In the genomic region with DNA sequence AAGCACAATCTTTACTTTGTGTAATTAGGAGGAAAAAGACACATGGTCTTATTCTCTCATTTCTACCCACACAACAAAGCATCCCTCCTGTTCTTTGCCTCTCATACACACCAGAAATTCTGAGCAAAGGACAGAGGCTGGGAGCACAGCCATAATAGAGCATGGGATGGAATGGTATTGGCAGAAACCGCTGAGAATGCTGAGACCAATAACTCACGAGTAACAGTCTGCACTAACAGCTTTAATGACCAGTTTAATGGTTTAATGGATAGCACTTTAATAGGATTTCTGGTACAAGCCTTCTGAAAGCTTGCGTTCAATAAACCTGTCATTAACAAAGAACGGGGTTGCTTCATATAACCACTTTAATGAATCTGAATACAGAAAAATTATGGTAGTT, we compare ENCODE assay signal across 28 mouse cellular contexts.
DNase-seq lines count a peak whose midpoint lies in the region; ATAC-seq and TF ChIP-seq lines count a peak whose summit lies in the region.
"Had no signal": no experiment of that assay in that cellular context is flagged by ENCODE, and none has a peak within 500 bp of the region (broad histone marks: within the 10 kb centered on the region; RNA-seq: fewer than 3 reads in every experiment).

No protein-coding gene starts in this region.

- no peaks in the 10 kb centered on the region for H3K36me3 ChIP-seq in hindbrain, embryonic 14.5 days (replicated peaks; ENCODE audit: control insufficient read depth, insufficient read depth)
- no peaks in the 10 kb centered on the region for H3K36me3 ChIP-seq in hindbrain, postnatal 0 days (ENCODE audit: insufficient read depth, low read length)
- no peaks in the 10 kb centered on the region for H3K36me3 ChIP-seq in neural tube, embryonic 13.5 days
- H3K36me3 ChIP-seq in midbrain, embryonic 13.5 days = no peaks in the 10 kb centered on the region
- H3K36me3 ChIP-seq: embryonic facial prominence, embryonic 12.5 days; forebrain, embryonic 10.5 days; heart, embryonic 10.5 days; heart, embryonic 15.5 days; hindbrain, embryonic 15.5 days; limb, embryonic 13.5 days; lung, embryonic 15.5 days had no signal

- no peak for TF ChIP-seq CTCF in hindbrain, postnatal 0 days (IDR thresholded peaks at IDR 0.05; ENCODE audit: low read depth)
- no peak for TF ChIP-seq CTCF in layer of hippocampus, adult 2 months (conservative IDR thresholded peaks at IDR 0.05)

- H3K4me2 ChIP-seq in hindbrain, embryonic 14.5 days (replicated peaks) = no peak overlapping the region
- H3K4me2 ChIP-seq in hindbrain, postnatal 0 days (ENCODE audit: low read depth, low read length) = no peak overlapping the region
- no peak overlapping the region for H3K4me2 ChIP-seq in neural tube, embryonic 13.5 days
- H3K4me2 ChIP-seq in midbrain, embryonic 13.5 days (replicated peaks) = no peak overlapping the region
- H3K4me2 ChIP-seq: embryonic facial prominence, embryonic 12.5 days; heart, embryonic 15.5 days; hindbrain, embryonic 15.5 days; limb, embryonic 13.5 days; liver, embryonic 11.5 days; lung, embryonic 15.5 days; midbrain, embryonic 11.5 days had no signal

- no peaks in the 10 kb centered on the region for H3K27me3 ChIP-seq in hindbrain, embryonic 14.5 days (ENCODE audit: control insufficient read depth, insufficient read depth, low read length)
- no peaks in the 10 kb centered on the region for H3K27me3 ChIP-seq in hindbrain, postnatal 0 days (ENCODE audit: insufficient read depth, low read length)
- H3K27me3 ChIP-seq in neural tube, embryonic 13.5 days = no peaks in the 10 kb centered on the region
- no peaks in the 10 kb centered on the region for H3K27me3 ChIP-seq in midbrain, embryonic 13.5 days
- H3K27me3 ChIP-seq: embryonic facial prominence, embryonic 12.5 days; heart, embryonic 15.5 days; hindbrain, embryonic 15.5 days; limb, embryonic 13.5 days; lung, embryonic 15.5 days had no signal

- DNase-seq in hindbrain, embryonic 14.5 days (ENCODE audit: low spot score) = no peak
- DNase-seq in hindbrain, postnatal 0 days (ENCODE audit: low spot score) = no peak
- peak in 1 of 2 experiments; percentile 24 for DNase-seq in layer of hippocampus, adult 2 months (ENCODE audit: low spot score in 2 of 2)
- DNase-seq in layer of hippocampus, postnatal 10 days (ENCODE audit: low spot score in 2 of 2) = no peak
- DNase-seq in forelimb bud, embryonic 11.5 days (ENCODE audit: low read depth, low spot score) = peak; percentile 30
- no peak for DNase-seq in cerebellum, adult 8-10 months
- DNase-seq: adrenal gland, adult 2 months; adrenal gland, postnatal 36 days; cerebellum, adult 2 months; cerebellum, postnatal 36 days; gastrocnemius, postnatal 25 days; heart, adult 11 months; kidney, adult 8-10 months; kidney, postnatal 25 days had no signal

- peak; percentile 64; the same call in 1 of the 2 replicates for ATAC-seq in hindbrain, embryonic 14.5 days (ENCODE audit: low FRiP score)
- ATAC-seq in hindbrain, postnatal 0 days = no peak
- ATAC-seq in neural tube, embryonic 13.5 days (ENCODE audit: low read depth) = peak; percentile 88
- ATAC-seq in midbrain, embryonic 13.5 days = no peak
- ATAC-seq: activated CD4-positive, CD25-positive, alpha-beta regulatory T cell, adult 4 months; CD4-positive, CD25-positive, alpha-beta regulatory T cell, adult 4 months; intestine, embryonic 16.5 days had no signal

- H3K4me1 ChIP-seq in hindbrain, embryonic 14.5 days (replicated peaks; ENCODE audit: control insufficient read depth, insufficient read depth, low read length) = 0 out of 2 replicates have a peak, but pooled peaks cover 3% of the 10 kb centered on the region
- H3K4me1 ChIP-seq in hindbrain, postnatal 0 days (ENCODE audit: insufficient read depth, low read length) = no peaks in the 10 kb centered on the region
- peaks cover 17% of the 10 kb centered on the region for H3K4me1 ChIP-seq in neural tube, embryonic 13.5 days (replicated peaks)
- H3K4me1 ChIP-seq in midbrain, embryonic 13.5 days (replicated peaks) = peaks cover 10% of the 10 kb centered on the region; the same call in 1 of the 2 replicates
- H3K4me1 ChIP-seq: embryonic facial prominence, embryonic 12.5 days; heart, embryonic 10.5 days; heart, embryonic 15.5 days; limb, embryonic 13.5 days; lung, embryonic 15.5 days had no signal

- H3K27ac ChIP-seq in hindbrain, embryonic 14.5 days = no peak overlapping the region
- H3K27ac ChIP-seq in hindbrain, postnatal 0 days = no peak overlapping the region
- peak overlapping the region; percentile 4; the same call in 1 of the 2 replicates for H3K27ac ChIP-seq in layer of hippocampus, adult 2 months
- H3K27ac ChIP-seq in neural tube, embryonic 13.5 days (replicated peaks) = peak overlapping the region; percentile 64
- H3K27ac ChIP-seq in midbrain, embryonic 13.5 days = no peak overlapping the region
- H3K27ac ChIP-seq: embryonic facial prominence, embryonic 12.5 days; forebrain, embryonic 10.5 days; heart, embryonic 10.5 days; heart, embryonic 15.5 days; hindbrain, embryonic 15.5 days; limb, embryonic 13.5 days; lung, embryonic 15.5 days had no signal

- 70% methylated on average over 4 of the region's 4 CpGs for WGBS in hindbrain, embryonic 14.5 days
- WGBS in hindbrain, postnatal 0 days = 64% methylated on average over 4 of the region's 4 CpGs
- WGBS in neural tube, embryonic 13.5 days = 18% methylated on average over 4 of the region's 4 CpGs
- 81% methylated on average over 4 of the region's 4 CpGs for WGBS in midbrain, embryonic 13.5 days

- no peaks in the 10 kb centered on the region for H3K9me3 ChIP-seq in hindbrain, embryonic 14.5 days (ENCODE audit: control insufficient read depth, low read length)
- no peaks in the 10 kb centered on the region for H3K9me3 ChIP-seq in hindbrain, postnatal 0 days (ENCODE audit: low read length)
- no peaks in the 10 kb centered on the region for H3K9me3 ChIP-seq in neural tube, embryonic 13.5 days
- no peaks in the 10 kb centered on the region for H3K9me3 ChIP-seq in midbrain, embryonic 13.5 days
- H3K9me3 ChIP-seq: embryonic facial prominence, embryonic 12.5 days; forebrain, embryonic 10.5 days; heart, embryonic 10.5 days; heart, embryonic 15.5 days; hindbrain, embryonic 15.5 days; limb, embryonic 13.5 days; lung, embryonic 15.5 days had no signal

- H3K4me3 ChIP-seq in hindbrain, embryonic 14.5 days (replicated peaks; ENCODE audit: low read length) = no peak overlapping the region
- no peak overlapping the region for H3K4me3 ChIP-seq in hindbrain, postnatal 0 days (ENCODE audit: low read length)
- H3K4me3 ChIP-seq in layer of hippocampus, adult 2 months = no peak overlapping the region
- no peak overlapping the region for H3K4me3 ChIP-seq in neural tube, embryonic 13.5 days
- H3K4me3 ChIP-seq in midbrain, embryonic 13.5 days (replicated peaks) = no peak overlapping the region
- H3K4me3 ChIP-seq: embryonic facial prominence, embryonic 12.5 days; forebrain, embryonic 10.5 days; heart, embryonic 10.5 days; heart, embryonic 15.5 days; hindbrain, embryonic 15.5 days; limb, embryonic 13.5 days; lung, embryonic 15.5 days had no signal

- no peak overlapping the region for H3K9ac ChIP-seq in hindbrain, embryonic 14.5 days
- H3K9ac ChIP-seq in hindbrain, postnatal 0 days (replicated peaks; ENCODE audit: low read length) = no peak overlapping the region
- H3K9ac ChIP-seq in neural tube, embryonic 13.5 days = no peak overlapping the region
- H3K9ac ChIP-seq in midbrain, embryonic 13.5 days (replicated peaks) = no peak overlapping the region
- H3K9ac ChIP-seq: embryonic facial prominence, embryonic 12.5 days; heart, embryonic 15.5 days; hindbrain, embryonic 15.5 days; limb, embryonic 13.5 days; lung, embryonic 15.5 days had no signal

Comparison
In these comparisons a context has a peak if more than half of its experiments do, and no peak if none do; other contexts are left out.
1. ATAC-seq: peak in hindbrain, embryonic 14.5 days (single experiment) and neural tube, embryonic 13.5 days (single experiment); none in hindbrain, postnatal 0 days (single experiment) and midbrain, embryonic 13.5 days (single experiment).
2. H3K27ac ChIP-seq: peak in layer of hippocampus, adult 2 months (single experiment) and neural tube, embryonic 13.5 days (single experiment); none in hindbrain, embryonic 14.5 days (single experiment), hindbrain, postnatal 0 days (single experiment) and midbrain, embryonic 13.5 days (single experiment).